Mouse (Mus musculus): ENCODE measurements at regions not wholly inside any gene's neighbourhood (a gene's known extent, or its start where the extent isn't known, plus 50 kb on each side); places are given as distances from the start of the nearest gene placed in this dataset. TPM values are rescaled to one million over a fixed set of nuclear protein-coding genes. Genes with fewer than 3 reads are reported as not detected.

- no peak overlapping the region for H3K27ac ChIP-seq
- H3K27me3 ChIP-seq: no peaks in the 10 kb centered on the region
- H3K4me2 ChIP-seq: no peak overlapping the region
- no peak overlapping the region for H3K9ac ChIP-seq
- H3K4me3 ChIP-seq: no peak overlapping the region
- WGBS: 90% methylated on average over 5 of the region's 5 CpGs
- ATAC-seq: no peak
- H3K9me3 ChIP-seq (replicated peaks): no peaks in the 10 kb centered on the region
- H3K4me1 ChIP-seq: no peaks in the 10 kb centered on the region
- 0 out of 2 replicates have a peak, but pooled peaks cover 3% of the 10 kb centered on the region for H3K36me3 ChIP-seq (ENCODE audit: poor library complexity, severe bottlenecking)
Measured at GRCm38 (mm10) chrX:12824497-12824896, 62.6 kb upstream of the Med14 start.

GRCm38 (mm10) chrX:12822777-12823176 is 60.9 kb upstream of the Med14 start:
- ATAC-seq: no peak

GRCm38 (mm10) chrX:12813083-12813660 is 51.3 kb upstream of the Med14 start:
- no peak for ATAC-seq
- Histone ChIP-seq H3K4me1 (no peaks in the 10 kb centered on the region), H3K27ac (no peak overlapping the region), H3K4me2 (no peak overlapping the region), H3K4me3 (no peak overlapping the region), H3K9me3 (replicated peaks) (no peaks in the 10 kb centered on the region), H3K27me3 (no peaks in the 10 kb centered on the region), H3K9ac (no peak overlapping the region), H3K36me3 (ENCODE audit: poor library complexity, severe bottlenecking) (no peaks in the 10 kb centered on the region)
- 89% methylated on average over 6 of the region's 6 CpGs for WGBS

More at GRCm38 (mm10) chrX:12822777-12823176, 60.9 kb upstream of the Med14 start:
- WGBS: 63% methylated on average over 10 of the region's 10 CpGs
- H3K4me3 ChIP-seq: no peak overlapping the region
- no peaks in the 10 kb centered on the region for H3K27me3 ChIP-seq
- H3K4me1 ChIP-seq: no peaks in the 10 kb centered on the region
- 0 out of 2 replicates have a peak, but pooled peaks cover 3% of the 10 kb centered on the region for H3K36me3 ChIP-seq (ENCODE audit: poor library complexity, severe bottlenecking)
- H3K9ac ChIP-seq: no peak overlapping the region
- no peak overlapping the region for H3K27ac ChIP-seq
- H3K9me3 ChIP-seq (replicated peaks): no peaks in the 10 kb centered on the region
- H3K4me2 ChIP-seq: no peak overlapping the region

Small RNA genes lying in the stretch of these regions (microRNA-seq; reads per million reads assigned to microRNA genes)
- not detected for gene Gm25063
